Mouse (Mus musculus) testis, adult 2 months (tissue): ENCODE measurements at regions not wholly inside any gene's neighbourhood (a gene's known extent, or its start where the extent isn't known, plus 50 kb on each side); places are given as distances from the start of the nearest gene placed in this dataset.

Source experiments
- CTCF ChIP-seq: fragments of 200-500 bp; IDR thresholded peaks from 2 replicates; pipeline ENCODE4 v1.5.1; 2012; ENCODE audit warnings: low read depth, mild to moderate bottlenecking, inconsistent platforms, low read length, moderate library complexity; ENCODE audit not compliant: control insufficient read depth, insufficient read depth, insufficient replicate concordance
- POLR2A ChIP-seq: fragments of 200-500 bp; IDR thresholded peaks from 2 replicates; pipeline ENCODE4 v1.6.1; 2012; ENCODE audit warnings: low read depth, mild to moderate bottlenecking, inconsistent platforms, low read length, moderate library complexity; ENCODE audit not compliant: control insufficient read depth

GRCm38 (mm10) chr2:94245305-94245959 is 87.7 kb upstream of the Hsd17b12 start:
- peak; percentile 70; the same call in 1 of the 2 replicates for TF ChIP-seq CTCF
- no peak for TF ChIP-seq POLR2A
